9 mouse cellular contexts compared by ENCODE assay signal in genomic region chr1:183442015-183442774, GRCm38 (mm10). TPM values are rescaled to one million over a fixed set of nuclear protein-coding genes. Genes with fewer than 3 reads are reported as not detected.
A peak's percentile ranks its signal among the peaks of the same experiment; 100 is the strongest.
DNase-seq lines count a peak whose midpoint lies in the region; ATAC-seq and TF ChIP-seq lines count a peak whose summit lies in the region.
"Had no signal": no experiment of that assay in that cellular context is flagged by ENCODE, and none has a peak within 500 bp of the region (broad histone marks: within the 10 kb centered on the region; RNA-seq: fewer than 3 reads in every experiment).

No protein-coding gene starts in this region.

- no peak overlapping the region for H3K4me2 ChIP-seq in embryonic facial prominence, embryonic 11.5 days (ENCODE audit: low read depth, low read length)
- H3K4me2 ChIP-seq in kidney, embryonic 16.5 days (replicated peaks; ENCODE audit: low read depth, low read length) = no peak overlapping the region
- 0 out of 2 replicates have a peak overlapping the region, but pooled peaks have one; percentile 19 for H3K4me2 ChIP-seq in stomach, embryonic 15.5 days
- H3K4me2 ChIP-seq: embryonic facial prominence, embryonic 15.5 days had no signal

- H3K79me2 ChIP-seq in liver, adult 2 months (ENCODE audit: control insufficient read depth, insufficient read depth, low read length) = no peaks in the 10 kb centered on the region

- no peak overlapping the region for H3K27ac ChIP-seq in embryonic facial prominence, embryonic 11.5 days (replicated peaks; ENCODE audit: low read depth, low read length)
- no peak overlapping the region for H3K27ac ChIP-seq in kidney, embryonic 16.5 days (ENCODE audit: low read length)
- H3K27ac ChIP-seq in liver, adult 2 months (replicated peaks; ENCODE audit: insufficient read depth, low read depth, low read length) = no peak overlapping the region
- H3K27ac ChIP-seq in stomach, embryonic 15.5 days = no peak overlapping the region
- H3K27ac ChIP-seq: embryonic facial prominence, embryonic 15.5 days had no signal

- no peaks in the 10 kb centered on the region for H3K27me3 ChIP-seq in embryonic facial prominence, embryonic 11.5 days (ENCODE audit: control insufficient read depth, insufficient read depth, low read length)
- no peaks in the 10 kb centered on the region for H3K27me3 ChIP-seq in kidney, embryonic 16.5 days (ENCODE audit: insufficient read depth, low read length)
- H3K27me3 ChIP-seq in liver, adult 2 months (ENCODE audit: control insufficient read depth, insufficient read depth, low read length) = no peaks in the 10 kb centered on the region
- H3K27me3 ChIP-seq in stomach, embryonic 15.5 days (replicated peaks) = no peaks in the 10 kb centered on the region
- H3K27me3 ChIP-seq: embryonic facial prominence, embryonic 15.5 days had no signal

- no peaks in the 10 kb centered on the region for H3K4me1 ChIP-seq in embryonic facial prominence, embryonic 11.5 days (ENCODE audit: control insufficient read depth, insufficient read depth, low read length)
- peaks cover 13% of the 10 kb centered on the region for H3K4me1 ChIP-seq in kidney, embryonic 16.5 days (ENCODE audit: insufficient read depth, low read length)
- H3K4me1 ChIP-seq in liver, adult 2 months (ENCODE audit: control insufficient read depth, insufficient read depth, low read length) = peaks cover 2% of the 10 kb centered on the region; the same call in 1 of the 2 replicates
- H3K4me1 ChIP-seq in stomach, embryonic 15.5 days = no peaks in the 10 kb centered on the region; the same call in 1 of the 2 replicates

- TF ChIP-seq POLR2A in liver, adult 2 months (IDR thresholded peaks at IDR 0.05; ENCODE audit: extremely low read depth, insufficient read depth, low read length) = no peak

- ATAC-seq in embryonic facial prominence, embryonic 11.5 days (replicated peaks; ENCODE audit: insufficient number of reproducible peaks, low FRiP score, low TSS enrichment, low read depth) = peak; percentile 53; the same call in 1 of the 2 replicates
- peak; percentile 37 for ATAC-seq in kidney, embryonic 16.5 days (ENCODE audit: low FRiP score, low TSS enrichment)
- peak; percentile 59 for ATAC-seq in stomach, embryonic 15.5 days (ENCODE audit: insufficient read depth, low FRiP score, low read depth)

- H3K36me3 ChIP-seq in embryonic facial prominence, embryonic 11.5 days (replicated peaks; ENCODE audit: control insufficient read depth, insufficient read depth, low read depth, low read length) = no peaks in the 10 kb centered on the region
- H3K36me3 ChIP-seq in kidney, embryonic 16.5 days (ENCODE audit: insufficient read depth, low read length) = no peaks in the 10 kb centered on the region
- no peaks in the 10 kb centered on the region for H3K36me3 ChIP-seq in liver, adult 2 months (ENCODE audit: control insufficient read depth, insufficient read depth, low read length)
- no peaks in the 10 kb centered on the region for H3K36me3 ChIP-seq in stomach, embryonic 15.5 days
- H3K36me3 ChIP-seq: embryonic facial prominence, embryonic 15.5 days had no signal

- H3K9ac ChIP-seq in embryonic facial prominence, embryonic 11.5 days (replicated peaks; ENCODE audit: low read length) = no peak overlapping the region
- H3K9ac ChIP-seq in kidney, embryonic 16.5 days (replicated peaks; ENCODE audit: low read length) = no peak overlapping the region
- no peak overlapping the region for H3K9ac ChIP-seq in liver, adult 2 months (ENCODE audit: low read depth, low read length)
- H3K9ac ChIP-seq in stomach, embryonic 15.5 days = no peak overlapping the region
- H3K9ac ChIP-seq: embryonic facial prominence, embryonic 15.5 days had no signal

- peak; percentile 77 for TF ChIP-seq CTCF in liver, adult 2 months (IDR thresholded peaks at IDR 0.05; ENCODE audit: low read depth, low read length)

- H3K4me3 ChIP-seq in embryonic facial prominence, embryonic 11.5 days (ENCODE audit: low read depth, low read length) = no peak overlapping the region
- H3K4me3 ChIP-seq in kidney, embryonic 16.5 days (ENCODE audit: low read length) = no peak overlapping the region
- H3K4me3 ChIP-seq in liver, adult 2 months (ENCODE audit: insufficient read depth, low read depth, low read length) = no peak overlapping the region
- no peak overlapping the region for H3K4me3 ChIP-seq in stomach, embryonic 15.5 days (replicated peaks)
- H3K4me3 ChIP-seq: embryonic facial prominence, embryonic 15.5 days had no signal

- DNase-seq in B cell, adult 2 months = peak; percentile 80
- DNase-seq in adrenal gland, postnatal 25 days = peak; percentile 71
- DNase-seq in embryonic facial prominence, embryonic 11.5 days (ENCODE audit: low spot score) = peak; percentile 93
- DNase-seq in heart, adult 9 months (ENCODE audit: low spot score in 2 of 2) = peak; percentile 34 to 73
- peak; percentile 66 for DNase-seq in liver, adult 2 months (ENCODE audit: extremely low read depth, low read depth, low spot score)
- DNase-seq in neural tube, embryonic 10.5 days (ENCODE audit: extremely low spot score, low spot score) = peak; percentile 86

- 26% methylated on average over 19 of the region's 19 CpGs for WGBS in embryonic facial prominence, embryonic 11.5 days
- WGBS in kidney, embryonic 16.5 days = 26% methylated on average over 19 of the region's 19 CpGs
- WGBS in liver, adult 2 months = 31% methylated on average over 19 of the region's 19 CpGs
- WGBS in stomach, embryonic 15.5 days = 23% methylated on average over 19 of the region's 19 CpGs

- no peaks in the 10 kb centered on the region for H3K9me3 ChIP-seq in embryonic facial prominence, embryonic 11.5 days (replicated peaks; ENCODE audit: control insufficient read depth, low read length)
- H3K9me3 ChIP-seq in kidney, embryonic 16.5 days (ENCODE audit: low read length) = peaks cover 4% of the 10 kb centered on the region; the same call in 1 of the 2 replicates
- H3K9me3 ChIP-seq in stomach, embryonic 15.5 days = no peaks in the 10 kb centered on the region
- H3K9me3 ChIP-seq: embryonic facial prominence, embryonic 15.5 days had no signal

RNA-seq across cellular contexts. Expression of gene Hhipl2, which starts 24.2 kb away (rescaled TPM):
- not detected in 2 replicates for total RNA-seq in adrenal gland, postnatal 25 days (2021)
- 0.73 TPM in 1 of 2 replicates, not detected in the other for polyA plus RNA-seq in embryonic facial prominence, embryonic 11.5 days (2014; fragmentation: Nextera tagmentation; extraction: Ambion mirVana)
- 0.48 and 0.62 TPM in 2 replicates for polyA plus RNA-seq in kidney, embryonic 16.5 days (2015; fragmentation: Nextera tagmentation; extraction: Ambion mirVana)
- 0.18 and 2.1 TPM in 2 replicates for total RNA-seq in liver, adult 2 months (2014; rRNA removed)
- 0.10 and 1.9 TPM in 2 replicates for polyA plus RNA-seq in liver, adult 2 months (2012; rRNA removed)
- polyA plus RNA-seq in stomach, embryonic 15.5 days (2015; fragmentation: Nextera tagmentation; extraction: Ambion mirVana) = 0.10 and 0.67 TPM in 2 replicates
- polyA plus RNA-seq: embryonic facial prominence, embryonic 15.5 days had no signal

RNA-seq across cellular contexts. Expression of gene Taf1a, which starts 53.4 kb away (rescaled TPM):
- 17.0 and 19.7 TPM in 2 replicates for total RNA-seq in adrenal gland, postnatal 25 days (2021)
- polyA plus RNA-seq in embryonic facial prominence, embryonic 11.5 days (2014; fragmentation: Nextera tagmentation; extraction: Ambion mirVana) = 17.0 and 19.5 TPM in 2 replicates
- polyA plus RNA-seq in kidney, embryonic 16.5 days (2015; fragmentation: Nextera tagmentation; extraction: Ambion mirVana) = 19.8 and 21.2 TPM in 2 replicates
- total RNA-seq in liver, adult 2 months (2014; rRNA removed) = 6.7 and 7.7 TPM in 2 replicates
- 1.9 and 3.3 TPM in 2 replicates for polyA plus RNA-seq in liver, adult 2 months (2012; rRNA removed)
- 18.6 and 19.0 TPM in 2 replicates for polyA plus RNA-seq in stomach, embryonic 15.5 days (2015; fragmentation: Nextera tagmentation; extraction: Ambion mirVana)
